Mouse (Mus musculus) MEL (cell line): Measurements from ENCODE around the gene 1700021F07Rik. TPM values are rescaled to one million over a fixed set of nuclear protein-coding genes. Genes with fewer than 3 reads are reported as not detected.

Experiments
- DNase-seq: peaks from one replicate; pipeline ENCODE4 v3.0.0; 2011; ENCODE audit warnings: low read depth, low spot score
- H3K27ac ChIP-seq: 2 replicates; pipeline ENCODE4 v1.5.1; 2012; ENCODE audit warnings: low read depth, mild to moderate bottlenecking, control low read depth, low read length, moderate library complexity; ENCODE audit not compliant: control insufficient read depth
- H3K27me3 ChIP-seq, 2 experiments: fragments of 150-350 bp in 1 of 2; sonication (generic) in 1 of 2; 2 replicates each; pipeline ENCODE4 v1.6.1; 2012; ENCODE audit warnings: low read length in 2 of 2, mild to moderate bottlenecking in 2 of 2, improper control_type of control experiment in 1 of 2, moderate library complexity in 1 of 2; ENCODE audit not compliant: insufficient read depth in 2 of 2, control insufficient read depth in 1 of 2
- H3K36me3 ChIP-seq, 2 experiments: 2 replicates each; pipeline ENCODE4 v1.6.1; 2012 to 2014; ENCODE audit warnings: low read length in 2 of 2, improper control_type of control experiment in 1 of 2, inconsistent platforms in 1 of 2, mild to moderate bottlenecking in 1 of 2; ENCODE audit not compliant: insufficient read depth in 2 of 2, control insufficient read depth in 1 of 2
- H3K4me1 ChIP-seq, 2 experiments: fragments of 150-350 bp in 1 of 2; sonication (generic) in 1 of 2; 2 replicates each; pipeline ENCODE4 v1.6.1; 2012; ENCODE audit warnings: low read length in 2 of 2, improper control_type of control experiment in 1 of 2, mild to moderate bottlenecking in 1 of 2; ENCODE audit not compliant: insufficient read depth in 2 of 2, control insufficient read depth in 1 of 2
- H3K4me3 ChIP-seq, 2 experiments: fragments of 150-350 bp in 1 of 2; sonication (generic) in 1 of 2; 2 replicates each; pipeline ENCODE4 v1.5.1; 2012; ENCODE audit warnings: low read depth in 2 of 2, low read length in 2 of 2, mild to moderate bottlenecking in 2 of 2, moderate library complexity in 2 of 2, control low read depth in 1 of 2, improper control_type of control experiment in 1 of 2; ENCODE audit not compliant: control insufficient read depth in 1 of 2, insufficient read depth in 1 of 2
- H3K79me2 ChIP-seq: 2 replicates; pipeline ENCODE4 v1.6.1; 2012; ENCODE audit warnings: mild to moderate bottlenecking, low read length, moderate library complexity; ENCODE audit not compliant: control insufficient read depth, poor library complexity, insufficient read depth
- H3K9ac ChIP-seq: 2 replicates; pipeline ENCODE4 v1.6.1; 2012; ENCODE audit warnings: low read depth, mild to moderate bottlenecking, control low read depth, low read length, moderate library complexity; ENCODE audit not compliant: control insufficient read depth, poor library complexity, severe bottlenecking
- H3K9me3 ChIP-seq: fragments of 150-350 bp; sonication (generic); replicated peaks from 2 replicates; pipeline ENCODE4 v1.6.1; 2012; ENCODE audit warnings: mild to moderate bottlenecking, low read length, improper control_type of control experiment, moderate library complexity; ENCODE audit not compliant: insufficient read depth
- BHLHE40 ChIP-seq: IDR thresholded peaks from 2 replicates; pipeline ENCODE4 v1.6.1; 2012; ENCODE audit warnings: low read depth, mild to moderate bottlenecking, inconsistent platforms, low read length, improper control_type of control experiment, borderline replicate concordance
- CHD1 ChIP-seq: IDR thresholded peaks from 2 replicates; pipeline ENCODE4 v1.6.1; 2012; ENCODE audit warnings: low read depth, mild to moderate bottlenecking, inconsistent platforms, low read length, improper control_type of control experiment
- CTCF ChIP-seq, 3 experiments: IDR thresholded peaks in 2 of 3; conservative IDR thresholded peaks in 1 of 3; 2 replicates each; pipeline ENCODE4 v1.5.1; 2011 to 2012; ENCODE audit warnings: low read length in 3 of 3, low read depth in 2 of 3, mild to moderate bottlenecking in 2 of 3, improper control_type of control experiment in 1 of 3, inconsistent platforms in 1 of 3, mixed read lengths in 1 of 3, moderate library complexity in 1 of 3; ENCODE audit not compliant: control insufficient read depth in 1 of 3, insufficient read depth in 1 of 3, poor library complexity in 1 of 3, severe bottlenecking in 1 of 3
- ELF1 ChIP-seq: IDR thresholded peaks from 2 replicates; pipeline ENCODE4 v1.6.1; 2014; ENCODE audit warnings: low read depth, mild to moderate bottlenecking, inconsistent platforms, low read length, improper control_type of control experiment, moderate library complexity
- JUND ChIP-seq: IDR thresholded peaks from 2 replicates; pipeline ENCODE4 v1.6.1; 2011; ENCODE audit warnings: low read depth, mild to moderate bottlenecking, improper control_type of control experiment, low read length
- KAT2A ChIP-seq: conservative IDR thresholded peaks from 2 replicates; pipeline ENCODE4 v1.6.1; 2012; ENCODE audit warnings: low read depth, low read length, improper control_type of control experiment, inconsistent platforms
- MAFK ChIP-seq: IDR thresholded peaks from 2 replicates; pipeline ENCODE4 v1.6.1; 2011; ENCODE audit warnings: low read depth, mild to moderate bottlenecking, low read length, improper control_type of control experiment, borderline replicate concordance
- MAX ChIP-seq: IDR thresholded peaks from 2 replicates; pipeline ENCODE4 v1.6.1; 2011; ENCODE audit warnings: low read length, improper control_type of control experiment
- MEF2A ChIP-seq: IDR thresholded peaks from 2 replicates; pipeline ENCODE4 v1.6.1; 2014; ENCODE audit warnings: low read depth, mild to moderate bottlenecking, inconsistent platforms, low read length, improper control_type of control experiment; ENCODE audit not compliant: poor library complexity, insufficient replicate concordance, severe bottlenecking; ENCODE audit errors: extremely low read depth
- MYB ChIP-seq: IDR thresholded peaks from 2 replicates; pipeline ENCODE4 v1.6.1; 2011; ENCODE audit warnings: mild to moderate bottlenecking, low read depth, low read length, improper control_type of control experiment
- MYC ChIP-seq: IDR thresholded peaks from 2 replicates; pipeline ENCODE4 v1.6.1; 2011; ENCODE audit warnings: low read depth, mild to moderate bottlenecking, low read length, improper control_type of control experiment, moderate library complexity
- POLR2A ChIP-seq, 2 experiments: IDR thresholded peaks; 2 replicates each; pipeline ENCODE4 v1.6.1; 2011 to 2012; ENCODE audit warnings: low read length in 2 of 2, mild to moderate bottlenecking in 2 of 2, control low read depth in 1 of 2, improper control_type of control experiment in 1 of 2, low read depth in 1 of 2, moderate library complexity in 1 of 2; ENCODE audit not compliant: control insufficient read depth in 1 of 2, insufficient read depth in 1 of 2, poor library complexity in 1 of 2
- POLR2AphosphoS5 ChIP-seq: IDR thresholded peaks from 2 replicates; pipeline ENCODE4 v1.6.1; 2012; ENCODE audit warnings: low read depth, borderline replicate concordance, mild to moderate bottlenecking, inconsistent platforms, low read length, moderate library complexity, mixed read lengths
- RAD21 ChIP-seq: IDR thresholded peaks from 2 replicates; pipeline ENCODE4 v1.6.1; 2011; ENCODE audit warnings: mild to moderate bottlenecking, low read depth, low read length, improper control_type of control experiment
- SIN3A ChIP-seq: IDR thresholded peaks from 2 replicates; pipeline ENCODE4 v1.6.1; 2012; ENCODE audit warnings: low read length, improper control_type of control experiment, inconsistent platforms
- SMC3 ChIP-seq: IDR thresholded peaks from 2 replicates; pipeline ENCODE4 v1.6.1; 2011; ENCODE audit warnings: low read depth, low read length, improper control_type of control experiment
- TBP ChIP-seq: IDR thresholded peaks from 2 replicates; pipeline ENCODE4 v1.8.0; 2011; ENCODE audit warnings: low read depth, low read length, improper control_type of control experiment
- UBTF ChIP-seq: IDR thresholded peaks from 2 replicates; pipeline ENCODE4 v1.6.1; 2012; ENCODE audit warnings: low read depth, mild to moderate bottlenecking, inconsistent platforms, low read length, improper control_type of control experiment, moderate library complexity, borderline replicate concordance; ENCODE audit not compliant: insufficient read depth
- ZKSCAN1 ChIP-seq: IDR thresholded peaks from 2 replicates; pipeline ENCODE4 v1.6.1; 2012; ENCODE audit warnings: low read depth, mild to moderate bottlenecking, inconsistent platforms, low read length, improper control_type of control experiment, moderate library complexity
- polyA plus RNA-seq, 2 experiments: library from polyadenylated mRNA; stranded (reverse) in 1 of 2; unstranded in 1 of 2; fragments of >175 nt in 1 of 2; fragments of >200 nt in 1 of 2; gene quantifications; 2 replicates each; pipeline versions ENCODE4 v1.2.1 to v1.2.4; 2012; ENCODE audit warnings: low replicate concordance in 2 of 2, low read depth in 1 of 2; ENCODE audit not compliant: insufficient read length in 2 of 2, insufficient read depth in 1 of 2, missing spikeins in 1 of 2
- total RNA-seq: library from RNA; depleted of rRNA; stranded (reverse); fragments of 300-350 nt; gene quantifications from 2 replicates; pipeline ENCODE4 v1.2.3, GENCODE M21; 2012

The 1700021F07Rik gene
- total and polyA plus RNA-seq, 3 experiments = not detected

- TF ChIP-seq MYC (no peak), JUND (no peak), SIN3A (no peak), CHD1 (no peak), MAX (no peak), CTCF (IDR thresholded peaks at IDR 0.05 in 2 of 3, conservative IDR thresholded peaks at IDR 0.05 in 1 of 3; ENCODE audit: control insufficient read depth in 1 of 3, insufficient read depth in 1 of 3, low read depth in 2 of 3, low read length in 3 of 3, poor library complexity in 1 of 3, severe bottlenecking in 1 of 3) (peak in 2 of 3 experiments; percentile 31 to 53; a peak in 3 of 6 replicates), MYB (no peak), UBTF (no peak), MEF2A (no peak), RAD21 (peak; percentile 40), KAT2A (no peak), SMC3 (peak; percentile 37), BHLHE40 (no peak), POLR2AphosphoS5 (no peak), ZKSCAN1 (no peak)
- TF ChIP-seq, all 39 proteins: peak for 4
Measured at GRCm38 (mm10) chr2:173561851-173562442, 39.6 kb downstream of the 1700021F07Rik start (continued).

- Histone ChIP-seq H3K9ac (no peak overlapping the region), H3K79me2 (no peaks in the 10 kb centered on the region), H3K36me3 (no peaks in the 10 kb centered on the region), H3K9me3 (no peaks in the 10 kb centered on the region), H3K27me3 (no peaks in the 10 kb centered on the region; a peak in 1 of 4 replicates), H3K4me1 (no peaks in the 10 kb centered on the region), H3K4me3 (no peak overlapping the region), H3K27ac (no peak overlapping the region)
- TF ChIP-seq ELF1 (no peak), BHLHE40 (no peak), POLR2A (IDR thresholded peaks at IDR 0.05; ENCODE audit: control insufficient read depth in 1 of 2, insufficient read depth in 1 of 2, low read depth in 1 of 2, low read length in 2 of 2, poor library complexity in 1 of 2) (no peak), MAFK (no peak), TBP (no peak), SIN3A (no peak)
- DNase-seq = no peak
Measured at GRCm38 (mm10) chr2:173563336-173563735, 41.0 kb downstream of the 1700021F07Rik start.
